Mouse (Mus musculus) liver, adult (tissue): Measurements from ENCODE around the gene Dtnb.

Experiments
- GATA4 ChIP-seq: IDR thresholded peaks from 2 replicates; pipeline ENCODE4 v1.6.1; 2014; ENCODE audit warnings: mild to moderate bottlenecking, low read length; ENCODE audit not compliant: insufficient replicate concordance

The Dtnb gene

GRCm38 (mm10) chr12:3680721-3681120 is 108.5 kb downstream of the Dtnb start:
- TF ChIP-seq GATA4: no peak

- TF ChIP-seq GATA4: no peak
These were observed 110.9 kb downstream of the Dtnb start for GRCm38 (mm10) chr12:3683041-3683440.

- no peak for TF ChIP-seq GATA4
These were observed 114.3 kb downstream of the Dtnb start for GRCm38 (mm10) chr12:3686419-3686940.

- no peak for TF ChIP-seq GATA4
These were observed 120.7 kb downstream of the Dtnb start for GRCm38 (mm10) chr12:3692795-3693392.

GRCm38 (mm10) chr12:3695741-3696501 is 123.7 kb downstream of the Dtnb start:
- no peak for TF ChIP-seq GATA4

GRCm38 (mm10) chr12:3700503-3700902 is 128.3 kb downstream of the Dtnb start:
- no peak for TF ChIP-seq GATA4

GRCm38 (mm10) chr12:3702903-3703302 is 130.7 kb downstream of the Dtnb start:
- TF ChIP-seq GATA4: no peak

- TF ChIP-seq GATA4: no peak
These were observed 147.1 kb downstream of the Dtnb start for GRCm38 (mm10) chr12:3719151-3719721.

- TF ChIP-seq GATA4: no peak
These were observed 148.3 kb downstream of the Dtnb start for GRCm38 (mm10) chr12:3720527-3720926.

- no peak for TF ChIP-seq GATA4
These were observed 151.6 kb downstream of the Dtnb start for GRCm38 (mm10) chr12:3723762-3724161.

- no peak for TF ChIP-seq GATA4
These were observed 152.7 kb downstream of the Dtnb start for GRCm38 (mm10) chr12:3724822-3725370.

GRCm38 (mm10) chr12:3729521-3730075 is 157.4 kb downstream of the Dtnb start:
- TF ChIP-seq GATA4: no peak

- no peak for TF ChIP-seq GATA4
These were observed 160.6 kb downstream of the Dtnb start for GRCm38 (mm10) chr12:3732623-3733265.

GRCm38 (mm10) chr12:3733328-3733727 is 161.1 kb downstream of the Dtnb start:
- no peak for TF ChIP-seq GATA4

GRCm38 (mm10) chr12:3737009-3737408 is 164.8 kb downstream of the Dtnb start:
- TF ChIP-seq GATA4: no peak
